In genomic region chr7:70335411-70335810, GRCm38 (mm10) we compare ENCODE assay signal across 13 mouse cellular contexts. TPM values are rescaled to one million over a fixed set of nuclear protein-coding genes. Genes with fewer than 3 reads are reported as not detected.
DNase-seq lines count a peak whose midpoint lies in the region; ATAC-seq and TF ChIP-seq lines count a peak whose summit lies in the region.
"Had no signal": no experiment of that assay in that cellular context is flagged by ENCODE, and none has a peak within 500 bp of the region (broad histone marks: within the 10 kb centered on the region; RNA-seq: fewer than 3 reads in every experiment).

No protein-coding gene starts in this region.

- no peak for TF ChIP-seq POLR2A in kidney, adult 2 months (IDR thresholded peaks at IDR 0.05; ENCODE audit: low read depth, low read length)
- TF ChIP-seq POLR2A in testis, adult 2 months (IDR thresholded peaks at IDR 0.05; ENCODE audit: control insufficient read depth, low read depth, low read length) = no peak
- no peak for TF ChIP-seq POLR2A in thymus, adult 2 months (IDR thresholded peaks at IDR 0.05; ENCODE audit: control insufficient read depth, extremely low read depth, insufficient read depth, low read length, poor library complexity)

- H3K9me3 ChIP-seq in midbrain, embryonic 11.5 days (ENCODE audit: control insufficient read depth, low read length) = no peaks in the 10 kb centered on the region
- H3K9me3 ChIP-seq: embryonic facial prominence, embryonic 13.5 days had no signal

- no peaks in the 10 kb centered on the region for H3K4me1 ChIP-seq in kidney, adult 2 months (ENCODE audit: control insufficient read depth, insufficient read depth, low read length)
- H3K4me1 ChIP-seq in testis, adult 2 months (ENCODE audit: control insufficient read depth, insufficient read depth, low read length) = peaks cover 19% of the 10 kb centered on the region
- H3K4me1 ChIP-seq in midbrain, embryonic 11.5 days (ENCODE audit: control insufficient read depth, insufficient read depth, low read length) = peaks cover 18% of the 10 kb centered on the region
- H3K4me1 ChIP-seq in thymus, adult 2 months (replicated peaks; ENCODE audit: control insufficient read depth, insufficient read depth, low read length) = no peaks in the 10 kb centered on the region

- no peak for ATAC-seq in midbrain, embryonic 11.5 days (ENCODE audit: low FRiP score)
- ATAC-seq: activated CD4-positive, CD25-positive, alpha-beta regulatory T cell, adult 4 months had no signal

- H3K4me3 ChIP-seq in kidney, adult 2 months (ENCODE audit: insufficient read depth, low read depth, low read length) = no peak overlapping the region
- H3K4me3 ChIP-seq in testis, adult 2 months (ENCODE audit: control insufficient read depth, low read depth, low read length) = no peak overlapping the region
- H3K4me3 ChIP-seq in midbrain, embryonic 11.5 days (ENCODE audit: low read depth, low read length) = peak overlapping the region; percentile 43
- no peak overlapping the region for H3K4me3 ChIP-seq in thymus, adult 2 months (ENCODE audit: control insufficient read depth, insufficient read depth, low read length)

- WGBS in kidney, adult 2 months = 43% methylated on average over 7 of the region's 7 CpGs
- WGBS in midbrain, embryonic 11.5 days = 5% methylated on average over 7 of the region's 7 CpGs
- WGBS in thymus, adult 2 months = 15% methylated on average over 7 of the region's 7 CpGs

- TF ChIP-seq CTCF in kidney, adult 2 months (conservative IDR thresholded peaks at IDR 0.05; ENCODE audit: insufficient read depth, insufficient read length, low read depth, low read length) = no peak
- no peak for TF ChIP-seq CTCF in testis, adult 2 months (IDR thresholded peaks at IDR 0.05; ENCODE audit: control insufficient read depth, insufficient read depth, insufficient replicate concordance, low read depth, low read length)
- no peak for TF ChIP-seq CTCF in thymus, adult 2 months (IDR thresholded peaks at IDR 0.05; ENCODE audit: borderline replicate concordance, control insufficient read depth, extremely low read depth, insufficient read depth, low read length, poor library complexity)

- H3K27me3 ChIP-seq in kidney, adult 2 months (replicated peaks; ENCODE audit: control insufficient read depth, insufficient read depth, low read length) = no peaks in the 10 kb centered on the region
- peaks cover 2% of the 10 kb centered on the region; the same call in 1 of the 2 replicates for H3K27me3 ChIP-seq in testis, adult 2 months (ENCODE audit: control insufficient read depth, insufficient read depth, low read length)
- peaks cover 91% of the 10 kb centered on the region for H3K27me3 ChIP-seq in midbrain, embryonic 11.5 days (ENCODE audit: control insufficient read depth, insufficient read depth, low read length)
- peaks cover 5% of the 10 kb centered on the region; the same call in 1 of the 2 replicates for H3K27me3 ChIP-seq in thymus, adult 2 months (ENCODE audit: control insufficient read depth, insufficient read depth, low read length)

- no peaks in the 10 kb centered on the region for H3K36me3 ChIP-seq in kidney, adult 2 months (ENCODE audit: control insufficient read depth, insufficient read depth, low read length)
- no peaks in the 10 kb centered on the region for H3K36me3 ChIP-seq in testis, adult 2 months (ENCODE audit: control insufficient read depth, insufficient read depth, low read length)
- H3K36me3 ChIP-seq in midbrain, embryonic 11.5 days (ENCODE audit: control insufficient read depth, insufficient read depth, low read length) = no peaks in the 10 kb centered on the region
- H3K36me3 ChIP-seq in thymus, adult 2 months (ENCODE audit: control insufficient read depth, insufficient read depth, low read length) = no peaks in the 10 kb centered on the region
- H3K36me3 ChIP-seq: embryonic facial prominence, embryonic 13.5 days; G1E had no signal

- peak overlapping the region; percentile 11; the same call in 1 of the 2 replicates for H3K27ac ChIP-seq in kidney, adult 2 months (ENCODE audit: insufficient read depth, low read depth, low read length)
- H3K27ac ChIP-seq in testis, adult 2 months (ENCODE audit: control insufficient read depth, insufficient read depth, low read depth, low read length) = peak overlapping the region; percentile 56; the same call in 1 of the 2 replicates
- peak overlapping the region; percentile 91 for H3K27ac ChIP-seq in midbrain, embryonic 11.5 days (ENCODE audit: low read depth, low read length)
- no peak overlapping the region for H3K27ac ChIP-seq in thymus, adult 2 months (ENCODE audit: control insufficient read depth, insufficient read depth, low read length)
- H3K27ac ChIP-seq: embryonic facial prominence, embryonic 13.5 days had no signal

- H3K9ac ChIP-seq in midbrain, embryonic 11.5 days (ENCODE audit: low read length) = peak overlapping the region; percentile 76

- H3K4me2 ChIP-seq in midbrain, embryonic 11.5 days = peak overlapping the region; percentile 69

- no peak for DNase-seq in kidney, adult 2 months
- DNase-seq in kidney, adult 11 months = no peak
- no peak for DNase-seq in testis, postnatal 10 days (ENCODE audit: low spot score)
- peak; percentile 96 for DNase-seq in midbrain, embryonic 11.5 days (ENCODE audit: low spot score, missing footprints)
- DNase-seq in thymus, adult 2 months = no peak
- DNase-seq in spleen, postnatal 14 days (ENCODE audit: low spot score in 2 of 2) = no peak
- no peak for DNase-seq in ovary, postnatal 36 days (ENCODE audit: low spot score)
- DNase-seq: cerebellum, adult 9-11 months; thymus, postnatal 25 days had no signal

RNA-seq across cellular contexts. Expression of gene Nr2f2, which starts 31.1 kb away (rescaled TPM):
- polyA plus RNA-seq in kidney, adult 2 months (2012; rRNA removed) = 193 and 288 TPM in 2 replicates
- polyA plus RNA-seq in testis, adult 2 months (2012; rRNA removed) = 11.3 and 14.8 TPM in 2 replicates
- 114 and 122 TPM in 2 replicates for polyA plus RNA-seq in midbrain, embryonic 11.5 days (2014; fragmentation: Nextera tagmentation; extraction: Ambion mirVana)
- polyA plus RNA-seq in thymus, adult 2 months (2012; rRNA removed) = 12.8 and 14.7 TPM in 2 replicates
- polyA plus RNA-seq: activated CD4-positive, CD25-positive, alpha-beta regulatory T cell, adult 4 months; G1E had no signal
